Mouse (Mus musculus): ENCODE data around the gene Ccna2.

Ccna2 gene

DNA sequence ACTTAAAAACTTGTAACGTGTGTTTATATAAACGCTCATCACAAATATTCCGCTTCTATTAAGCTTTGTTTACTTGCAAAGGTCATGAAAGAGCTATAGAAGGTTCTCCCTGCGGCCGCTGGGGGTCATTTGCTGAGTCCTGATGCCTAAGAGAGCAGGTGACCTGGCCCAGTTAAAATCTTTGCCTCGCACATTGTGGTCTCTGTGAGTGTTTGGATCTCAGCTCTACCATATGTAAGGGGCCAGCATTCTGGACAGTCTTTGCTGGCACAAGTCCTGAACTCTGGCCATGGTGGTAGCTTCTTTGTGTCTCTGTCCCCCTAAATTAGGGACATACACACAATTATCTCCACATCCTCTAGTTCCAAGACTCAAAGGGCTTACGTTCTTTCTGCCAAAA is 39.2 kb downstream of the Ccna2 start:
- DNase-seq, result no peak

DNA sequence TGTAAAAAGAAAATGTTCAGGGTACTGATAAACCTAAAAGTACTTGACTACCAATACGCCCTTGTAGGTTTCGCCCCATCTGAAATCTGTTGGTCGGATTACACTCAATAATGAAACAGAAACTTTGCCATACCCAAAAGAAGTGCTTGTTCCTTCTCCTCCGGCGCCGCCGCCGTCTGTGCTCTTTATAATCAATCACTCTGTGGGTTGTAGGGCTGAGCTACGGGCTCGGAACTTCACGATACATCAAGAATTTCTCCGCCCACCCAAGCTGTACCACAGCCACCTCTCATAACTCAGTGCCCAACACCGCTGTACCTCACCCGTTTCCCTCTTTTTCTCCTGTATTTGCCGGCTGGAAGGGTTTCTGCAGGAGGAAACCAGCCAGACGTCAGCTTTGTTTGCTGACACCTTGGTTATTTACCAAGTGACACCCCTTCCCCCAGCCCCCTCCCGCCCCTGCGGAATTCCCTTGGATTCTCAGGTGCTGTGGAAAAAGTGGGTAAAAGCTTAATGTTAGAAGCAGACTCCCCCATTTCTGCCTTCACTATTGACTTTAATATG is 39.9 kb downstream of the Ccna2 start:
- peak in 1 of 2 experiments; percentile 10 for DNase-seq

DNA sequence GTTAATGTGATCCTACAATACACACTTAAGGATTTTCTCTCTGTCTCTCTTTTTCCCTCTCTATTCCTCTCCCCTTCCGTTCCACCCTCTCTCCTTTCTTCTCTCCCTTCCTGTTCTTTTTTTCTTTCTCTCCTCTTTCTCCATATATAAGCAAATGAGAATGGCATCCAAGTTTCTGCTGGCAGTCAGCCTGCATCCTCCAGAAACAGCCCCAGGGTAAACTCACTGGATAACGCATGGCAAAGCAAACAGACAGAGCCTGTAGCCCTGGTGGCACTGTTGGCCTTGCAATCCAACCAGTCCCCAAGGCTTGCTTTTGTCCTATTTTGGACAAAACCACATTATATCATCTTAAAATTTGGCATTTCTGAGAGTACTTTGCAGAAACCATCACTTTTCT is 40.7 kb downstream of the Ccna2 start:
- no peak for DNase-seq

DNA sequence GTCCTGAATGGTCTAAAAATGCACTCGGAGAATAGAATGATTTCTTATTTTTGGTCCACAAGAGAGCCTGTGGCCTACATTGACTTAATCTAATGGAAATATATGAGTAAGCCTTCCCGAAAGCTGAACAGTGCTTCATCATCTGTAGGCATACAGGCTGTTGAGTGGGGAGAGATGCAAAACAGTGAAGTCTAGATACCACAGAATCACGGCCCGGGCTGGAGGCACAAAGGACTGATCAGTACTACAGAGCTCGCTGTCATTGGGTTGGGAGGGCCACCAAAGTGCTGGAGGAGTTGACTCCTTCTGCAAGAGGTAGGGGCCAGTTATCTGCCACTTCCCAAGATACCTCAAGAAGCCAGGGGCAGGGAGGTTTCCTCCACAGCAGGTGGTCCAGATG is 41.2 kb downstream of the Ccna2 start:
- DNase-seq, result no peak

DNA sequence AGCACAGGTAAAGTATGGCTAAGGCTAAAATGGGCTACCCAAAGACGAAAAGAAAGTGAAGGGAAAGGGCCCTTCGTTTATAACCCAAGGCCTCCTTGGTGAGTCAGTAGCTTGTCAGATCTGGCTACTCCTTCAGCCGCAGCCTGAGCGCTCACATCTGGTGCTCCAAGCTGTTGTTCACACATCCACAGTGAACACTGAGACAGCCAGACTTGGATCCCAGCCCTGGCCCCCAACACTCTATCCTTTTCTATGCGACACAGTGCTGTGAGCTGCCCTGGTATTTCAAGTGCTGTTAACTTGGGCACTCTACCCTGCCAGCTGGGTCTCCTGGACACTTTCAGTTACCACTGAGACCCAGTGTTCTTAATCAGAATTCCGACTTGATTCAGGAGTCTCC is 41.6 kb downstream of the Ccna2 start:
- peak; percentile 34 to 43 for DNase-seq

DNA sequence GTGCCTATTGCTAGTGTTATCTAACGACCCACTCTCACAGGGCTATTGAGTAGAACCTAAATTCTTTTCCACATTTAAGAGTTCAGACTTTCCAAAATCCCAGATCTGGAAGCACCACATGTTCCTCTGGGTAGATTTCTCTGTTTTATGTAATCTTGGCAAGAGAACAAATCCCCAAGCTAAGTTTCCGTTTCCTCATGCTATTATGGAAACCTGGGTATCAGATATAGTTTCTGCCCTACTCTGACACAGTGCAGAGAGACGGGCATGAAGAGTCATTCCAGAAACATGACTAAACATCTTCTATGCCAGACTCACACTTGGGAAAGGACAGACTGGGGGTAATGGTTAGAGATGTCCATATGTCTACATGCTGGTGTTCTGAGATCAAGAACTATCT is 47.5 kb downstream of the Ccna2 start:
- no peak for DNase-seq

DNA sequence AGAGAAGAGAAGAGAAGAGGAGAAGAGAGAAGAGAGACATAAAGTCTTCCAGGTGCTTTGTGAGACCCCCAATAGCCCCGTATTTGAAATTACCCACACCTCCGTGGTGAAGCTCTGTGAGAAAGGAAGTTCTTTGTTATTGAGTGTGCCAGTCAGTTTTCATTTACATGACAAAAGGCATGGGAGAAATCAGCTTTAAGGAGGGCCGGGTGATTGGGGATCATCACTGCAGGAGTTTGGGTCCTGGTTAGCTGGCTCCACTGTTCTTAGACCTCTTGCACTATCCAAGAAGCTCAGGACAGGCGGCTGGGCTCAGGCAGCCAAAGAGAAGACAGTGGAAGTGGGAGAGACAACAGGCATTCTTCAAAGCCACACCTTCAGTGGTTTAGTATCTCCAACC is 49.8 kb downstream of the Ccna2 start:
- no peak for DNase-seq

DNA sequence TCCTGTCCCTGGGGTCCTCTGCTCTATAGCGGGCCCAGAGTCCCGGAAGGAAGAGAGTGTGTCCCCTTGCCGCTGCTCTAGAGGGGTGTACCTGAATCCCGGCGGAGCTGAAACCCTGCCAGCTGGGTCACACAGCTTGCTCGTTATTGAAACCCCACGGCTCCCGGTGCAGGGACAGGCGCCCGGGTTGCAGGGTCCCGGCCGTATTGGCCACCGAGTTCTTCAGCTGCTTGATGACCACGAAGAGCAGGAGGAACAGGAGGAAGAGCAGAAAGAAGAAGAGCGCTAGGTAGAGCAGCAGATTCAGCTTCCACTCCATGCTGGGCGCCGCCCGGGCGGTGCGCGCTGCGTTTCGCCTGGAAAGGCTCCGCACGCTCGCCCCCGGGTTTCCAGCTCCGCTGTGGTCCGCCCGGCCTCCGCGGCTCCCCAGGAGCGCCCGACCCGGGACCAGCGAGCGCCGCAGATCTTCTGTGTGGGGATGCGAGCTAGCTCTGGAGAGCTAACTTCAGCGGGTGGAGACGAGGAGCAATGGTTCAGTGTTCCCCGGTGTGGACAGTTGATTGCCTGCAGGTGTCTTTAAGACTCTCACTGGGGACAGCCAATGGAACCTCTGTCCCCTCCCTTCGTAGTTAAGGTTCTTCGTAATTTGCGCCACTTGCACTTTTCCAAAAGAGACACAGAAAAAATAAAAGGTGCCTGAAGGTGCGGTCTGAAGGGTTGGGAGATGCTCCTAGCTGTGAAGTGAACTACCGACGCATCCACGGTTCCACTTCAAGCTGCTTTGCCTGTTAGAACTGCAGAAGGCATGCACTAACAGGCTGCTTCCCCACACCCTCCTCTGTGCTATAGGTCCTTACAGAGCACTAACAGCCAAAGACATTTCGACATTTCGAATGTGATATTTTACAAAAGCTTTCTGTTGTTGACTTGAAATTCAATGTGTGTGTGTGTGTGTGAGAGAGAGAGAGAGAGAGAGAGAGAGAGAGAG is 50.6 kb downstream of the Ccna2 start, which contains the start of gene Gm11549:
TSS of gene Gm11549 (minus strand) at position 741 of the 988 bp plus-strand sequence.
- DNase-seq, result no peak

DNA sequence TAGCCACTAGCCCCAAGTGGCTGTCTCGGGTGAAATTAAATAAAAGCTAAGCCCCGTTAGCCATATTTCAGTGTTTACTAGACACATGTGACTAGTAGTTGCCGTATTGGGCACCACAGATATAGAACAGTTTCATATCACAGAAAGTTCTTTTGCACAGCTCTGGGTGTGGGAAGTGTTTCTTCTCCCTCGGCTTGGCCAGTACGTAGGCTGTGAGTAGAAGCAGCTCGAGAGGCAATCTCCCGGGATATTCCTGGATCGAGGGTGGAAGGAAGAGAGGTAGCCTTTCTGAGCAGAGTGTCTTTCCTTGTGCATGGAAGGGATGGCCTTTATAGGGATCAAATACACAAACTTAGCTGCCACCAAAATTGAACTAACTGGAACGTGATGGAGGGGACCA is 55.8 kb downstream of the Ccna2 start:
- no peak for DNase-seq

Data from lung, adult 18-20 months (tissue).